Mouse (Mus musculus) frontal cortex, postnatal 10 days (tissue): Measurements from ENCODE around the gene Rapgef1.
"Not testable (repeated sequence)": the region's sequence is repeated elsewhere in the genome, so short reads cannot be mapped to it uniquely, and the experiment has no call there.

ENCODE experiments used
- DNase-seq, 2 experiments: peaks; one replicate each; pipeline ENCODE4 v3.0.0; 2022; ENCODE audit warnings: low spot score in 2 of 2, mixed read lengths in 1 of 2

Gene Rapgef1

DNA sequence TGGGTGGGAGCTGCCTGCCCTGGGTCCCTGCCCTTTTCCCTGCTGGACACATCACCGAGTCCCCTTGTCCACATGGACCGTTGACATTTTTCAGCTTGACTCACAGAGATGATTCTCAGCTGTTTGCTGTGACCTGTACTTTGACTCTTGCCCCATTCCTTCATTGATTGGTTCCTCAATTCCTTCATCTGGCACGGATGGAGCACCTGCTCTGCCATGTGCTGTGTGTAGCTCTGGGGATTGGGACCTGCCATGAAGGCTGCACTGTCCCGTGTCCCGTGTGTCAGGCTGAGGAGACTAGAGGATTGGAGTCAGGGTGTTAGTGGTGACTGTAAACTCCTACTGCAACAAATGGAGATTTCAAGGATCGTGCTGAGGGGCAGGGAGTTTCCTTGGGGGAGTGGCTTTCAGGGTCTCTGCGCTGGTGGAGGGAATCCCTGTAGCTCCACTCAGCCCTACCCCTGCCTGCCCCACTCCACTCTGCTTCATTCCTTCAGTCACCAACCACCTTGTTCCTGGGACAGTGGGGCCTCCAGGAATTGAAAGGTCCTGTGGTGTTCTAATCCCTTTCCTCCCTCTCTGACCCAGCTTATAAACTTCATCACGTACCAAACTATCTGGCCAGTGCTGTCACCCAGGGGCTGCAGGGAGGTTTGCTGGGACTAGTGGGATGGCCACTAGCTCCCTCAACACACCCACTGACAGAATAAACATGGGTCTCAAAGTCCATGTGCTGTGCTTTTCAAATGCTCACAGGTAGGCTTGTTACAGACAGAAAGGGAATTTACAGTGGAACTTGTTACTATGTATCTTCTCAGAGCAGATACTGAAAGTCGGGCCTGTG, 3.9 kb downstream of the Rapgef1 start:
- DNase-seq, result no peak

DNA sequence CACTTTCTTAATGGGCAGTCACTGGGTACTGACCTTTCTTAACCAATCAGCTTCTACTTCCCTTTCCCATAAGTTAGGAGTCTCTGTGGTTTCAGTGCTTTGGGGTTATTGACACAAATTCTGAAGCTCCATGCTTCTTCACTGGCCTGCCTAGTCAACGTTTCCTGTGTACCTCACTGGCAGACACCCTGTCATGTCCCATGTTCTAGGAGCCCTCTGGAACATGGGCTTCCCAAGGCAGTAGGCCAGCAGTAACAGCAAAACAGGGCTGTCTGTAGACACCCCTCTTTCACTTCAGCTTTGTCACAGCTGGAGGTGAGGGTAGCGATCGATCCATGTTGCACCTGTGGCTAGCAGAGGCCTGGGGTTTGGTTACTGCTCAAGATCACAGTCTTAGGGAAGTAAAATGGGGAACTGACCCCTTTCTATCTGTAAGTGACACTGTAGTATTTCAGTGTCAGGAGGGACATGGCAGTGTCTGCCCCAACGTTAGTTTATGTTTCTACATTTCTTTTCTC, 4.6 kb downstream of the Rapgef1 start:
- no peak for DNase-seq

DNA sequence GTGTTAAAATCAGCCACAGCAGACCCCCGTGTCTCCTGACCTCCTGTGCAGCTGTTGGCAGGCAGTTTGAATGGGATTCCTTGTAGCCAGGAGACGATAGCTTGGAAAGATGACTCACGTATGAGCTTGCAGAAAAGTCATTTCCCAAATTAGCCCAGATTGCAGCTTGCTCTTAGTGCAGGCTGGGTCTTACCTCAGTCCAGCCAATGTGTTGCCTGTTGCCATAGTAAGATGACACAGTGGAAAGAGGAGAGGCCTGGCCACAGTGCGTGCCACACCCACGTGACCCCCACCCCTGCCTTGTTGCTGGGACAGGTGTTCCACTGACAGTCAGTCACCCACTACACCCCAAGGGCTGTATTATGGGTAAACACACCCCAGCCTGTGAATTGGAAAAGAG, 5.2 kb downstream of the Rapgef1 start:
- peak in 1 of 2 experiments; percentile 50 for DNase-seq

DNA sequence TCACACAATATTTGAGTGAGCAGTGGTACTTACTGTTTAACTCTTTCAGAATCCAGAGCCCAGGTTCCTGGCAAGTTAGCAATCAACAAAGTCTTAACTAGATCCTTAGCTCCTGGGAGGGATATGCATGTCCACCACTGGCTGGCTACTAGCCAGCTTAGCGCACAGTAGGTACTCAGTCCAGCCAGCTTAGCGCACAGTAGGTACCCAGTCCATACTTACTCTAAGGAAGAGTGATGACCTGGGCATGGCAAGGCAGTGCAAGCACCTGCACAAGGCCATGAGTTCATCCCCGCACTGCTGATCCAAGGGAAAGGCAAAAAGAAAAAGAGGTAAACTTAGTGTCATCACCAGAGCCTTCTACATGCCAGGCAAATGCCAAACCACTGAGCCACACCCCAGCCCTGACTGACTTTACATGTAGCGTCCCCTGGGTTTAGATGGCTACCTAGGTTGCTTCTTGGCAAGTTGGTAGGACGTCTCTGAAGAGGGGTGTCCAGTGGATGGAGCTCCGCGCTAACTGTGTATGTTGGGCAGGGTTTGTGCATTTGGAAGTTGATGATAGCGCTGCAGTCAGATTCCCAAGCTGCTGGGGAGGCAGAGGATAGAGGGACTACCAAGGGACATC, 6.2 kb downstream of the Rapgef1 start:
- DNase-seq, result no peak

DNA sequence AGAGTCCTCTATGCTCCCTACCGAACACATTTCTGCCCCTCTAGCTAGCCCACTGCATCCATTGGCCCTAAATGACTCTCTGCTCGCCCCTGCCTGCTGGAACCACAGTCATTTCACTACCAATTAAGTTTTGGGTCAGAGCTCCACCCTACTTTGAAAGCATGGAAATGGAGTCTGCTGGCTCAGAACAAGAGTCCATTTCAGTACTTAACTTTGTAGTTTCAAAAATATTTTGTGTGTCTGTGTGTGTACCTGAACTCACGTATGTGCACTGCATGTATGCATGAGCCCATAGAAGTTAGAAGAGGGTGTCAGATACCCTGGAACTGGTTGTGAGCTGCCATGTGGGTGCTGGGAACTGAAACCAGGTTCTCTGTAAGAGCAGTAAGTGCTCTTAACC, 7.8 kb downstream of the Rapgef1 start:
- no peak for DNase-seq

DNA sequence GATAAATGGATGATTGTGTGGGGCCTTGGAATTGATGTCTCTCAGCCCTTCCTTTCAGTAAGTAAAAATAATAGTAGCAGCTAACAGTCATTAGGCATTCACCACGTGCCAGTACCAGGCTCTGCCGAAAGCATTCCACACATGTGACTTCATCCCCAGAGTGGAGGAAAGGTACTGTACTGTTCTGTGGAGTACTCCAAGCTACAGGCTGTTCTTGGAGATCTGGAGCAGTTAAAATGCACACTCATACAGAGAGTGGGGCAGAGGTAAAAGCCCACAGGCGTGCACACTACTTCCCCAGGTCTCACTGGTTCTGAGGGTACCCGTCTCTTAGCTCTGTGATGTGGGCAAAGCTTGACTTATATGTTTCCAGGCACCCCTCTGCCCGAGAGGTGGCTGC, 8.7 kb downstream of the Rapgef1 start:
- no peak for DNase-seq

DNA sequence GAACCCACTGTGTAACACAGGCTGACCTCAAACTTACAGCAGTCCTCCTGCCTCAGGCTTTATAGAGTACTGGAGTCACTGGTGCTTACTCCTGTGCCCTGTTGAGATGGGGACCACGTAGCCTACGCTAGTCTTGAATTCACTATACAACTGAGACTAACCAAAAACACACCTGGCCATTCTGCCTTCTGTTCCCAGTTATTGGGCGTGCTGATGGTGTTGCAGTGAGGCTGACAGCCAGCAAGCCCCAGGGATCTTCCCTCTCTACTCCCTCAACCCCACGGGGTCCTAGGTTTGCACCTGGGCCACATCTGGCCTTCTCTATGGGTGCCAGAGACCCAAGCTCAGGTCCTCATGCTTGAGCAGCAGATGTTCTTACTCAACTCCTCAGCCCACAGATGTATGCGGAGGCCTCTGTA, 9.3 kb downstream of the Rapgef1 start:
- no peak for DNase-seq

DNA sequence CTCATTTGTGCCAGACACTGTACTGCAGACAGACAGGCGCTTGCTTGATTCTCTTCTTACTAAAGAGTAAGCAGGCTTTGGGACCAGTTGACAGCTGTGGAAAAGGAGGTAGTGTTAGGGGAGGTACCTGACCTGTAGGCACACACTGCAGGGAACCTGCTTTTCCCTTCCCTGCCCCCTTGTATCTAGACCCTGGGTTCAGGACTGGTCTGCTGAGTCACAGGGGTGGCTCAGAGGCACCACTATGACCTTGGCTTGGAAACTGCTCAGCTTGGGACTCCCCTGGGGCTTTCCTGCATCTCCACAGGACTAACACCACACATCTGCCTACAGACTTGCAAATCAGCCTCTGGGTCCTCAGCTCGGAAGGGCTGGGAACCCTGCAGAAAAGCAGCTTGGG, 9.8 kb downstream of the Rapgef1 start:
- DNase-seq, result no peak

DNA sequence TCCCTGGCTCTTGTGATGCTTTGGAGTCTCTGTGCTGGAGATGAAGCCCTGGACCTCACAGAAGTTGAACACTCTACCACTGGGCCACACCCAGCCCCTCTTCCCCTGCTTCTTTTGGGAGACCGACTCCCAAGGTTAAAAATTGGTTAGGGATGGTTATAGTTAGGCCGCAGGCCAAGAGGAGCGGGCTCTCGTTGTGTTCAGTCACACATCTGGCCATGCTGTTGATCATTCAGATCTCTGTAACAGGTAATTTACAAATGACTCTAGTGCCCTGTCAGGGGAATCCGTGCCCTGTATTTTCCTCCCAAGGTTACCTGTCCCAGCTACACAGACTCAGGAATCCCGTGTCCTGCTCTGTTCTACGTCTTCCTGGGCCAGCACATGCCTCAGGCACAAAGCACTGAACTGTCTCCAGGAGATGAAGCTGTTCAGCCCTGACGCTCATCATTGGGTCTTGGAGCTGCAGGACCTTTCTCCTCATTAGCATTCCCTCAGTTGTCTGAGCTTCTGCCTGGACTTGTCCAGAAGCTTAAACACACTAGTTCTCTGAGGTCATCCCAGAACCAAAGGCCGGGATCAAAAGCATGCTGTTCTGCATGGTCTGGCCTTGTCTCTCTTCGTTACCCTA, 10.7 kb downstream of the Rapgef1 start:
- DNase-seq, result no peak

DNA sequence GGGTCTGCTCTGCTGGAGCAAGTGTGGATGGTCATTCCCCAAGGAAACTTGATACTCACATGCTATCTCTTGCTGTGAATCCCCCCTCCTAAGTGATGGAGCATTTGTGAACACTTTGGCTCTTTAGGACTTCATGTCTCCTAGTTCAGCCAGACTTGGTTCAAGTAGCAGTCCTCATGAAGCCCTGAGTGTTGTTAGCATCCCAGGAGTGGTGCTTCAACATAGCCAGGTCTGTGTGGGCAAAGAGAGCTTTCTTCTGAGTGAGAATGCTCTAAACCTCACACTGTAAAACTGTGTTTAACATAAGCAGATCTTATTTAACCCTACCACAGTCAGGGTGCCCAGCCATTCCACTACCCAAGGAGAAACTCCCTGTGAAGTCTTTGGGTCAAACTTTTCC, 11.5 kb downstream of the Rapgef1 start:
- no peak for DNase-seq

DNA sequence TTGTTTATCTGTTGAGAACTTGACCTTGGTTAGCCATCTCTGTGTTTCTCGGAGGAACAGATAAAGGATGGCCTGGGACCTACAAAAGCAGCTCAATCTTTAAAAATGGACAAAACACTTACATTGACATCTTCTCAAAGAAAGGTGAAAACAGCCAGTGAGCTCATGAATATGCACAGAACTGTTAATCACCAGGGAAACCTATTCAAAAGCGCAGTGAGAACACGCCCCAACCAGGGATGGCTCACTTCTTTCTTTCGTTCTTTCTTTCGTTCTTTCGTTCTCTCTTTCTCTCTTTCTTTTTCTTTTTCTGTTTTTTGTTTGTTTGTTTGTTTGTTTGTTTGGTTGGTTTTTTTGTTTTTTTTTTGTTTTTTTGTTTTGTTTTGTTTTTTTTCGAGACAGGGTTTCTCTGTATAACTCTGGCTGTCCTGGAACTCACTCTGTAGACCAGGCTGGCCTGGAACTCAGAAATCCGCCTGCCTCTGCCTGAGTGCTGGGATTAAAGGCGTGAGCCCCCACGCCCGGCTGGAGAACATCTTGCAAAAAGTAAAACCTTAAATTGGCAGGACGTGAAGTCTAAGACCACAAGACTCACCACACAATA, 12.1 kb downstream of the Rapgef1 start:
- not testable (repeated sequence) for DNase-seq

DNA sequence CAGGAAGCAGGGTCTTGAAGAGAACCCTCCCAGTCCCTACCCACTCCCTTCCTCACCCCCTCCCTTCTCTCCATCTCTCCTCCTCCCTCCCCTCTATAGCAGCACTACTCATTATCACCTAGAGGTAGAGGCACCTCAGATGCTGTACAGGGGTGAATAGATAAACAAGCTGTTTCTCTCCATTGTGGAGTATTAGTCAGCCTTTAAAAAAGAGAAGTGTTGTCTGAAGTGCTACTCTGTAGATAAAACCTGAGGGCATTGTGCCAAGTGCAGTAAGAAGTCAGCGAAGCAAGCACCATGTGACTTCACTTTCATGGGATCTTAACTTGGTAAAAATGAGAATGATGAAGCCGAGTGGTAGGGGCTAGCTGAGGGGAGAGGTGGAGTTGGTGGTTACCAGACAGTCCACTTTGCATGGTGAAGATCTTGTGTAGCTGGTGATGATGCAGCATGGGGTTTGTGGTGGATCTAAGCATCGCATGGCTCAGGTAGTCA, 12.7 kb downstream of the Rapgef1 start:
- DNase-seq, result no peak

DNA sequence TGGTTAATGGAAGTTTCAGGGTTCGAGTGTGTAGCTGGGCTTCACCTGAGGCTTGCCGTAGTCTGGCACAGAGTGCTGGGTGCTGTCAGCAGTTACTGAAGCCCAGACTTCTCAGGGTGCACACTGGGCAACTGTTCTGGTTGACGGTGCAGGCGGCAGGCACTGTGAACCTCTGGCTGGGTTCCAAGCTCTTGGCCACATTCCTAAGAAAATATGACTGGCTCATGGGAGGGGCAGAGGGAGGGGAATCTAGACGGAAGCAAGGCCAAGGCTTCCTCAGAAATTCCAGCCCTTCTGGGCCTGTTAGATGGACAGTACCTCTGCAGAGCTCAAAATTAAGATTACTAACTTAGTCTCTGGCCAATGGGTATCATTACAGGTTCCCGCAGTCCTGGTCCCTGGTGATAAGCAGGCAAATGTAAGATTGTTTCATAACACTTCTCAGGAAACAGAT, 13.6 kb downstream of the Rapgef1 start:
- peak in 1 of 2 experiments; percentile 44 for DNase-seq

DNA sequence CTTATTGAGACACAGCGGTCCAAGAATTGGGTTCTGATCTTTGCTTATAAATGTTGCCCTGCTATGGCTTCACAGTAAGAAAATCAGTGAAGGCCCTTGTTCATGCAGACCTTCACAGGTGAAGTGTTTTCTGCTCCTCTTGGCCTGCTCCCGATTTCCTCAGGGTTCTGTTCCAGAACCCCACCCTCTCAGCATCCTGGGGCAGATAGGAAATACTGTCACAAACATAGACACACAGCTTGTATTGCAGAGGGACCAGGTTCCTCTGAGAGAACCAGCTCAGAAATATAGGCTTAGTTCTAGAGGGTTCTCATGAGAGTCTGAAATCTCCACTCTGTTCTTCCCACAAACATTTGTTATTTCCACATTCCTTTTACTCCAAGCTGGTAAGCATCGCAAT, 14.3 kb downstream of the Rapgef1 start:
- no peak for DNase-seq

DNA sequence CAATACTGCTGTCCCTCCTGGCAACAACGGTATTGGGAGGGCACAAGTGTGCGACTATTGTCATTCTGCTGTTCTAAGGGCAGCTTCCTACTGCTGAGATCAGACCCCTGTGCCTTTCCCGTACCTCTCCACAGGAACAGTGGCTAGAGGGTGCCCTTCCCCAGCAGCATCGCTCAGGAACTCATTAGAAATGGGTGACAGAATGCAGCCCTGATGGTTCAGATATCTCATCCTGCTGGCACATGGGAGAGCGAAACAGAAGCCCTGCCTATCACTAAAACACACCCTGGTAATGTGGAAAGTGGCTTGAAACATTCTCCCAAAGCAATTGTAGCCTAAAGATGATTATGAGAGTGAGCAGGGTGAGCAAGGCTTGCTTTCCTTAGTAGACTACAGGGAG, 15.0 kb downstream of the Rapgef1 start:
- DNase-seq, result no peak

DNA sequence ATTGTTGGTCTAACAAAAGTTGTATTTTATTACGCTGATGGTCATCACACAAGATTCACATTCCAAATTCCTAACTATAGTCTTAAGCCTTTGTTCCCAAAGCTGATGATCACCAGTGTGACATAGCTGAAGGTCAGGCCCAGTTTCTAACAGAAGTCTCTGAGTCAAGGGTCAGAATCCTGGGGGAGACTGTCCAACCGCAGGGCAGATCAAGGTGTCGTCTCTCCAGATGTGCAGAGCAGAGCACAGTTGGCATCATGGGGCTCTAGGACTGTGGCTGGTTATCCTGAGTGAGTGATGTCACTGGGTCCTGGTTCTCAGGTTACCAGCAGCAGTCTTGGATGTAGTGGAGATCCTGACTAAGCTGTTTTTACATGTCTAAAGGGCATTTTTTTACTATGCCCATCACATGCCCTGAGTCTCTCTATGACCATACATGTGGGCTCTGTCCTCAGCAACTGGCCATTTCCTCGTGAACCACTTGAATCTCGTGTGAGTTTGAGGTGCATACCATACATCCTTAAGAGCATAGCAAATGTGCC, 16.5 kb downstream of the Rapgef1 start:
- DNase-seq, result no peak

DNA sequence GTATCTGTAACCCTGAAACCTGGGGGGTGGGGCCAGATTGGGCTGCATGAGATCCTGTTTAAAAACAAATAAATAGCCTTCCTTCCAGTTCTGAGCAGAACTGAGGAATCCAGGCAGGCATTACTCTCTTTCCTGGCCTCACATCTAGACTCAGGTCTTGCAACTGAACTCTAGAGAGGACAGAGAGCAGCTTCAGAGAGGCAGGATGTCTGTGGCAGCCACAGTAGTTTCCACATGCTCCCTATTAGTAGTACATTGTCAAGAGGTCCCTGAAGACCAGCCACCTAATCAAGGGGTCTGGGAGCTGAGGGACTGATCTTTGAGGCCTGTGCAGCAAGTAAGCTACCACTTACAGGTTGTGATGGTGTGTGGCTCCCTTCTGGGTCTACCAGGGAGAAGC, 18.0 kb downstream of the Rapgef1 start:
- no peak for DNase-seq

DNA sequence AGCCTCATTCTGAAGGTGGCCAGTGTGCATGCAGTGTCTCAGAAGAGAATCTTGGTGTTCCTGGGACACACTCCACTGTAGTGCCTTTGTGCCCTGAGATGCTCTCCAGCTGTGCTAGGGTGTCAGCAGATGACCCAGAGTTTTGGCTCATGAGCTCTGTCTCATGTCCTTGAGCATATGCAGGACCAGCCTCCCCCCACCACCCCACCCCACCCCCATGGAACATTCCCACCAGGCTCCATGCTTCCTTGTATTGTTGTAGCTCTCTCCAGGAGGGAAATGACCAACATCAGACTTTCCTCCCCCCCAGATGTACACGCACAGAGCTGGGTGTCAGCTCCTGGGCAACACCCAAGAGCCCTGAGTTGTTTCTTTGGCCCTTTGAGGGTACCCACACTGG, 19.9 kb downstream of the Rapgef1 start:
- DNase-seq, result no peak

DNA sequence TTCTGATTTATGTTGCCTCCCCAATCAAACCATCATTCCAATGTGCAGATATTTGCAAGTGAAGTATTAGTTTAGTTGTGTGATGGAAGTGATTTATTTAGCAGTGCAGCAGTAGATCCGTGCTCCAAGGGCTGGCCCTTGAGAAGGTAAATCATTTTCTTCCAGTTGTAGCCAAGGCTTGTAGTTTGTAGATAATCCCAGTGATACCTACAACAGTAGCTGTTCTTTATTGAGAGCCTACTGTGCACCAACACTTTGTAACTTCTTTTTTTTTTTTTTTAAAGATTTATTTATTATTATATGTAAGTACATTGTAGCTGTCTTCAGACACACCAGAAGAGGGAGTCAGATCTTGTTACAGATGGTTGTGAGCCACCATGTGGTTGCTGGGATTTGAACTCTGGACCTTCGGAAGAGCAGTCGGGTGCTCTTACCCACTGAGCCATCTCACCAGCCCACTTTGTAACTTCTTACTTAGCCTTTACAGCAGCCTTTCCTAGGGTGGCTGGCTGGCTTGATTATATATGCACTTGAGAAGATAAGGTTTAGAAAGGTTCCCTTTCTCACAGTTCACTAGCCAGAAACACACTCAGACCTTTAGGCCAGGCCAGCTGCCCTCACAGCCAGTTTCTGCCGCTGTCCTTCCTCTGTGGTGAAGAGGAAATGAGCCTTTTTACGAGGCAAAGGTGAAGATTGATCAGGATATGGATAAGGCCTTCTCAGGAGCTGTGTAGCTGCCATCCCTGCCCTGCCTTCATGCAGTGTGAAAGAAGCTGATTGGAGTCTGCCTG, 20.6 kb downstream of the Rapgef1 start:
- DNase-seq, result no peak

DNA sequence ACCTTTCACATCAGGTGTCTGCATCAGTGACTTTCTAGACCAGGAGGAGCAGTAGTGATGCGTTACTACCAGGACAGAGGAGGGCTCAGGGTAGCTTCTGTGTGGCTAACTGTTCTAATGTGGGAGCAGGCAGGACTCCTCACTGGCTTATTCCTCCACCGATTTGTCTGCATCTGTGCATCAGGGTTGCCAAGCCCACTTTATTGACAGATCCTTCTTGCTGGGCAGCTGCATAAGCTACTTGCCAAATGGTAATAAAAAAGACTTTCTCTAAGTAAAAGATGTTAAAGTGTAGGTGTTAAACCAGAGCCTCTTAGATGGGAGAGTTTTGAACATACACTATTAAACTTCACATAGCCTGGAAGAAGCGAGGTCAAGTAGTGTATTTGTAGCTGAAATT, 22.2 kb downstream of the Rapgef1 start:
- DNase-seq, result no peak

DNA sequence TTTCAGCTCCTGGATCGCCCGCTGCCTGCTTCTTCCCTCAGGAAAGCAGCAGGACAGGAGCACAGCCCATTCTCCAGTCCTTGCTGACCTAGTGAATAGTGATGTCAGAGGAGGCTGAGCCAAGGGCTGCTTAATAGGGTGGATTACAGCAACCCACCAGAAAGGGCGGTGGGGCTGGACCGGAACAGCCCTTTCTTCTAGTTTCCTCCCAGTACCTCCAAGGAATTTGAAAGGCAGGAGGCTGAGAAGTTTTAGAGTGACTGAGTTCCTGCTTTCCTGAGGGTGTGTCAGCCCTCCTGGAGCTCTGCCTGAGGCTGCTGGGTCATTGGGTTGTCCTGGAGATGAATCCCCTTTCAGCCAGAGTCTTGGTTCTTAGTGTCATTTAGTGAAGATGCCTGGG, 23.9 kb downstream of the Rapgef1 start:
- DNase-seq, result no peak
